Mouse (Mus musculus) liver, adult 2 months (tissue): Measurements from ENCODE around the gene Ccdc88c. TPM values are rescaled to one million over a fixed set of nuclear protein-coding genes. Genes with fewer than 3 reads are reported as not detected.

Source experiments
- DNase-seq: peaks from one replicate; pipeline ENCODE4 v3.0.0-alpha.2; 2011; ENCODE audit warnings: low read depth, low spot score; ENCODE audit errors: extremely low read depth
- H3K27ac ChIP-seq: fragments of 200-500 bp; replicated peaks from 2 replicates; pipeline ENCODE4 v1.5.1; 2012; ENCODE audit warnings: low read depth, mild to moderate bottlenecking, control low read depth, inconsistent platforms, low read length; ENCODE audit not compliant: insufficient read depth
- H3K27me3 ChIP-seq: fragments of 200-500 bp; 2 replicates; pipeline ENCODE4 v1.6.1; 2012; ENCODE audit warnings: mild to moderate bottlenecking, moderate library complexity, low read length, inconsistent platforms; ENCODE audit not compliant: control insufficient read depth, insufficient read depth
- H3K36me3 ChIP-seq: fragments of 200-500 bp; 2 replicates; pipeline ENCODE4 v1.6.1; 2012; ENCODE audit warnings: low read length, inconsistent platforms; ENCODE audit not compliant: control insufficient read depth, insufficient read depth
- H3K4me1 ChIP-seq: fragments of 200-500 bp; 2 replicates; pipeline ENCODE4 v1.6.1; 2011; ENCODE audit warnings: low read length; ENCODE audit not compliant: control insufficient read depth, insufficient read depth
- H3K4me3 ChIP-seq: fragments of 200-500 bp; 2 replicates; pipeline ENCODE4 v1.5.1; 2011; ENCODE audit warnings: low read depth, mild to moderate bottlenecking, control low read depth, low read length, moderate library complexity; ENCODE audit not compliant: insufficient read depth
- H3K79me2 ChIP-seq: fragments of 200-500 bp; 2 replicates; pipeline ENCODE4 v1.6.1; 2012; ENCODE audit warnings: inconsistent platforms, mild to moderate bottlenecking, low read length, moderate library complexity; ENCODE audit not compliant: control insufficient read depth, insufficient read depth
- H3K9ac ChIP-seq: fragments of 200-500 bp; 2 replicates; pipeline ENCODE4 v1.6.1; 2012; ENCODE audit warnings: low read depth, mild to moderate bottlenecking, control low read depth, inconsistent platforms, low read length
- CTCF ChIP-seq: fragments of 200-500 bp; IDR thresholded peaks from 2 replicates; pipeline ENCODE4 v1.5.1; 2011; ENCODE audit warnings: low read depth, low read length, control low read depth
- POLR2A ChIP-seq: fragments of 200-500 bp; IDR thresholded peaks from 2 replicates; pipeline ENCODE4 v1.6.1; 2011; ENCODE audit warnings: low read length, control low read depth; ENCODE audit not compliant: insufficient read depth; ENCODE audit errors: extremely low read depth
- WGBS: fragments of 180-500 bp; shearing (Covaris S2); methylation state at CpG from one replicate; pipeline ENCODE4 v1.1.7; 2018; 5-methylcytosine and 5-hydroxymethylcytosine counted together
- polyA plus RNA-seq: library from polyadenylated mRNA; depleted of rRNA; stranded (reverse); fragments of >200 nt; gene quantifications from 2 replicates; pipeline ENCODE4 v1.2.3, GENCODE M21; 2012
- total RNA-seq: library from RNA; depleted of rRNA; stranded (reverse); fragments of >200 nt; gene quantifications from 2 replicates; pipeline ENCODE4 v1.2.3, GENCODE M21; 2014

Gene Ccdc88c
- total and polyA plus RNA-seq, 2 experiments: 1.1 to 1.3 TPM

- H3K79me2 ChIP-seq: no peaks in the 10 kb centered on the region
- no peak overlapping the region for H3K27ac ChIP-seq
- no peak for TF ChIP-seq POLR2A
- no peak for TF ChIP-seq CTCF
- no peak overlapping the region for H3K4me3 ChIP-seq
- WGBS: 44% methylated on average over 10 of the region's 10 CpGs
- H3K4me1 ChIP-seq: peaks cover 6% of the 10 kb centered on the region
- no peak for DNase-seq
- no peak overlapping the region for H3K9ac ChIP-seq
- H3K36me3 ChIP-seq: no peaks in the 10 kb centered on the region
- H3K27me3 ChIP-seq: no peaks in the 10 kb centered on the region
These were observed 30.9 kb downstream of the Ccdc88c start for GRCm38 (mm10) chr12:100997830-100998563.

GRCm38 (mm10) chr12:100996378-100996898, 32.4 kb downstream of the Ccdc88c start:
- peak; percentile 98 for DNase-seq
- Histone ChIP-seq H3K27ac (no peak overlapping the region; the same call in 1 of the 2 replicates), H3K27me3 (no peaks in the 10 kb centered on the region), H3K79me2 (no peaks in the 10 kb centered on the region), H3K4me1 (peaks cover 6% of the 10 kb centered on the region), H3K4me3 (no peak overlapping the region), H3K9ac (no peak overlapping the region), H3K36me3 (no peaks in the 10 kb centered on the region)
- no peak for TF ChIP-seq POLR2A
- no peak for TF ChIP-seq CTCF
- 18% methylated on average over 5 of the region's 5 CpGs for WGBS

GRCm38 (mm10) chr12:100995607-100996377, 33.1 kb downstream of the Ccdc88c start:
- H3K27ac ChIP-seq: no peak overlapping the region; the same call in 1 of the 2 replicates
- TF ChIP-seq CTCF (no peak), POLR2A (no peak)
- WGBS: 83% methylated on average over 16 of the region's 16 CpGs
- H3K4me1 ChIP-seq: peaks cover 6% of the 10 kb centered on the region
- H3K27me3 ChIP-seq: no peaks in the 10 kb centered on the region
- no peak overlapping the region for H3K4me3 ChIP-seq
- no peak overlapping the region for H3K9ac ChIP-seq
- H3K36me3 ChIP-seq: no peaks in the 10 kb centered on the region
- H3K79me2 ChIP-seq: no peaks in the 10 kb centered on the region
- DNase-seq: no peak

GRCm38 (mm10) chr12:100994140-100995015, 34.5 kb downstream of the Ccdc88c start:
- no peak for DNase-seq
- no peaks in the 10 kb centered on the region for H3K79me2 ChIP-seq
- H3K4me1 ChIP-seq: peaks cover 6% of the 10 kb centered on the region
- no peaks in the 10 kb centered on the region for H3K27me3 ChIP-seq
- no peak overlapping the region for H3K9ac ChIP-seq
- no peaks in the 10 kb centered on the region for H3K36me3 ChIP-seq
- no peak overlapping the region for H3K27ac ChIP-seq
- 87% methylated on average over 3 of the region's 3 CpGs for WGBS
- TF ChIP-seq POLR2A (no peak), CTCF (no peak)
- no peak overlapping the region for H3K4me3 ChIP-seq

- H3K4me1 ChIP-seq: peaks cover 6% of the 10 kb centered on the region
- no peak overlapping the region for H3K4me3 ChIP-seq
- 76% methylated on average over 3 of the region's 3 CpGs for WGBS
- no peak overlapping the region for H3K27ac ChIP-seq
- DNase-seq: no peak
- no peak overlapping the region for H3K9ac ChIP-seq
- TF ChIP-seq POLR2A (no peak), CTCF (no peak)
- no peaks in the 10 kb centered on the region for H3K27me3 ChIP-seq
- H3K36me3 ChIP-seq: no peaks in the 10 kb centered on the region
- H3K79me2 ChIP-seq: 0 out of 2 replicates have a peak, but pooled peaks cover 3% of the 10 kb centered on the region
These were observed 35.7 kb downstream of the Ccdc88c start for GRCm38 (mm10) chr12:100993146-100993545.
